Mouse (Mus musculus) embryonic fibroblast, embryonic 13.5 days (primary cell): ENCODE results near the gene Kcnj9.

ENCODE experiments used
- CTCF ChIP-seq: IDR thresholded peaks from 2 replicates; pipeline ENCODE4 v1.5.1; 2011; ENCODE audit warnings: mild to moderate bottlenecking, control low read depth, low read length, moderate library complexity, borderline replicate concordance; ENCODE audit not compliant: insufficient read depth
- POLR2A ChIP-seq: IDR thresholded peaks from 2 replicates; pipeline ENCODE4 v1.6.1; 2011; ENCODE audit warnings: low read depth, mild to moderate bottlenecking, control low read depth, low read length, moderate library complexity

DNA sequence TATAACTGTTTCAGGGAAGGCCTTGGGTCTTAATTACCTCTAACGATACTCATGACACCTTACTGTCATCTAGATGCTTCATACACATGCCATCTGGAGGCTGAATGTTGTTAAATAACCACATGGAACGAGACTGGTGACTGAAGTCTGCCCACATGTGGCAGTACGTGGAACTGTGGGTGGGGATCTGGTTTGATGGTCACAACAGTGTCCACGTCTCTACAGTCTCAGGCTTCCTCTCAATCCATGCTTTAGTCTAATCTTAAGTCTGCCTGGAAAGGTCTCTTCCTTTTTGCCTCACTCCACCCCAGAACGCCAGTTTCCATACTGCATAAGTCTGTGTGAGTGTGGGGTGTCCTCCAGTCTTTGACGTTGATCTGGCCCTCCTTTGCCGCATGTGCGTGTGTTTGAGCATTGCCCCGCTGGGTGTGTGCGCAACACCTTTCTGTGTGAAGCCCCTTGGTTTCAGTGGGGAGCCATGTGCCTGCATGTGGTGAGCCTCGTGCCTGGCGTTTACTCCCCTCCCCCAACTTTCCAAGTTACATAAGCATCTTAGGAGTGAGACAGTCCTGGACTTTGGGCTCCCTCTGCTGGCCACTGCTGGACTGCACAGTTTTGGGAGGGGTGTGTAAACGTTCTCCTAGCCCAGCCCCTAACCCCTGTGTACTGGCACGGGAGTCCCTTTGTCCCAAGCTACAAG is 19.3 kb downstream of the Kcnj9 start:
- TF ChIP-seq CTCF (peak; percentile 90), POLR2A (peak; percentile 43)
